Mouse (Mus musculus): Measurements from ENCODE around the gene Cdpf1. TPM values are rescaled to one million over a fixed set of nuclear protein-coding genes. Genes with fewer than 3 reads are reported as not detected.

The Cdpf1 gene
- 7.3 and 23.1 TPM in 2 replicates for total RNA-seq (2015; ENCODE audit: low replicate concordance)
- 3.1 and 11.3 TPM in 2 replicates for total RNA-seq (2017; ENCODE audit: low replicate concordance)

- ATAC-seq (replicated peaks; ENCODE audit: low FRiP score, poor library complexity, severe bottlenecking): peak; percentile 95
Observed at GRCm38 (mm10) chr15:85811535-85812277, at the start of gene Cdpf1. Cdpf1 (minus strand) TSS chr15:85811697.

- peak; percentile 98 for ATAC-seq (replicated peaks; ENCODE audit: low FRiP score, poor library complexity, severe bottlenecking)
Observed at GRCm38 (mm10) chr15:85859490-85860031, 48.1 kb upstream of the Cdpf1 start, which contains the start of gene Gtse1. Gtse1 (plus strand) TSS chr15:85859745.

GRCm38 (mm10) chr15:85858980-85859489 lies 47.5 kb upstream of the Cdpf1 start:
- ATAC-seq (replicated peaks; ENCODE audit: low FRiP score, poor library complexity, severe bottlenecking): peak; percentile 4

- ATAC-seq (replicated peaks; ENCODE audit: low FRiP score, poor library complexity, severe bottlenecking): no peak
Observed at GRCm38 (mm10) chr15:85851656-85852392, 40.3 kb upstream of the Cdpf1 start.

GRCm38 (mm10) chr15:85845071-85845470 lies 33.6 kb upstream of the Cdpf1 start:
- no peak for ATAC-seq (replicated peaks; ENCODE audit: low FRiP score, poor library complexity, severe bottlenecking)

- ATAC-seq (replicated peaks; ENCODE audit: low FRiP score, poor library complexity, severe bottlenecking): peak; percentile 40; the same call in 1 of the 2 replicates
Observed at GRCm38 (mm10) chr15:85841796-85842360, 30.4 kb upstream of the Cdpf1 start.

GRCm38 (mm10) chr15:85840983-85841382 lies 29.5 kb upstream of the Cdpf1 start:
- no peak for ATAC-seq (replicated peaks; ENCODE audit: low FRiP score, poor library complexity, severe bottlenecking)

- ATAC-seq (replicated peaks; ENCODE audit: low FRiP score, poor library complexity, severe bottlenecking): no peak
Observed at GRCm38 (mm10) chr15:85836887-85837286, 25.4 kb upstream of the Cdpf1 start.

GRCm38 (mm10) chr15:85835335-85835734 lies 23.8 kb upstream of the Cdpf1 start:
- no peak for ATAC-seq (replicated peaks; ENCODE audit: low FRiP score, poor library complexity, severe bottlenecking)

GRCm38 (mm10) chr15:85832599-85832998 lies 21.1 kb upstream of the Cdpf1 start:
- ATAC-seq (replicated peaks; ENCODE audit: low FRiP score, poor library complexity, severe bottlenecking): no peak

GRCm38 (mm10) chr15:85831954-85832590 lies 20.6 kb upstream of the Cdpf1 start, which contains the start of gene Ttc38:
Ttc38 (plus strand) TSS chr15:85832306.
- peak; percentile 92 for ATAC-seq (replicated peaks; ENCODE audit: low FRiP score, poor library complexity, severe bottlenecking)

GRCm38 (mm10) chr15:85829470-85829869 lies 18.0 kb upstream of the Cdpf1 start:
- ATAC-seq (replicated peaks; ENCODE audit: low FRiP score, poor library complexity, severe bottlenecking): no peak

- ATAC-seq (replicated peaks; ENCODE audit: low FRiP score, poor library complexity, severe bottlenecking): no peak
Observed at GRCm38 (mm10) chr15:85828071-85828470, 16.6 kb upstream of the Cdpf1 start.

- peak; percentile 85 for ATAC-seq (replicated peaks; ENCODE audit: low FRiP score, poor library complexity, severe bottlenecking)
Observed at GRCm38 (mm10) chr15:85826676-85827075, 15.2 kb upstream of the Cdpf1 start.

GRCm38 (mm10) chr15:85822011-85822359 lies 10.5 kb upstream of the Cdpf1 start:
- ATAC-seq (replicated peaks; ENCODE audit: low FRiP score, poor library complexity, severe bottlenecking): no peak

GRCm38 (mm10) chr15:85821203-85822010 lies 9.9 kb upstream of the Cdpf1 start, which contains the start of gene Pkdrej:
Pkdrej (minus strand) TSS chr15:85821734.
- ATAC-seq (replicated peaks; ENCODE audit: low FRiP score, poor library complexity, severe bottlenecking): no peak

- no peak for ATAC-seq (replicated peaks; ENCODE audit: low FRiP score, poor library complexity, severe bottlenecking)
Observed at GRCm38 (mm10) chr15:85813428-85813827, 1.9 kb upstream of the Cdpf1 start.

- peak; percentile 77 for ATAC-seq (replicated peaks; ENCODE audit: low FRiP score, poor library complexity, severe bottlenecking)
Observed at GRCm38 (mm10) chr15:85810806-85811521, 533 bp downstream of the Cdpf1 start.

All from erythroblast, adult 5-6 weeks (primary cell).